ENCODE assay signal across 11 mouse cellular contexts in genomic region chr7:36717192-36717591, GRCm38 (mm10). TPM values are rescaled to one million over a fixed set of nuclear protein-coding genes. Genes with fewer than 3 reads are reported as not detected.
A peak's percentile ranks its signal among the peaks of the same experiment; 100 is the strongest.
DNase-seq lines count a peak whose midpoint lies in the region; ATAC-seq and TF ChIP-seq lines count a peak whose summit lies in the region.
"Had no signal": no experiment of that assay in that cellular context is flagged by ENCODE, and none has a peak within 500 bp of the region (broad histone marks: within the 10 kb centered on the region; RNA-seq: fewer than 3 reads in every experiment).

No protein-coding gene starts in this region.

- ATAC-seq in forebrain, embryonic 12.5 days (ENCODE audit: low FRiP score): peak; percentile 69; the same call in 1 of the 2 replicates
- no peak for ATAC-seq in midbrain, embryonic 14.5 days (ENCODE audit: low FRiP score, low TSS enrichment)
- no peak for ATAC-seq in inflammation-experienced regulatory T-cells, adult 6 months

- TF ChIP-seq CTCF in brain, embryonic 14.5 days (IDR thresholded peaks at IDR 0.05; ENCODE audit: borderline replicate concordance, extremely low read depth, insufficient read depth, insufficient read length): peak; percentile 62

- H3K9me3 ChIP-seq in forebrain, embryonic 12.5 days: no peaks in the 10 kb centered on the region
- H3K9me3 ChIP-seq in midbrain, embryonic 14.5 days (ENCODE audit: control insufficient read depth, low read length): no peaks in the 10 kb centered on the region
- H3K9me3 ChIP-seq: limb, embryonic 12.5 days had no signal

- H3K4me1 ChIP-seq in forebrain, embryonic 12.5 days: peaks cover 21% of the 10 kb centered on the region
- no peaks in the 10 kb centered on the region for H3K4me1 ChIP-seq in midbrain, embryonic 14.5 days (ENCODE audit: control insufficient read depth, insufficient read depth, low read length)

- DNase-seq in layer of hippocampus, postnatal 10 days (ENCODE audit: low spot score in 2 of 2): peak; percentile 33 to 50
- no peak for DNase-seq in layer of hippocampus, adult 11-12 months (ENCODE audit: low spot score)
- peak; percentile 78 for DNase-seq in brain, embryonic 14.5 days (ENCODE audit: low read depth)
- peak; percentile 72 for DNase-seq in midbrain, embryonic 14.5 days
- no peak for DNase-seq in kidney, adult 9 months
- no peak for DNase-seq in left cerebral cortex, adult 9 months (ENCODE audit: low spot score in 2 of 2)

- H3K27ac ChIP-seq in forebrain, embryonic 12.5 days: no peak overlapping the region
- no peak overlapping the region for H3K27ac ChIP-seq in midbrain, embryonic 14.5 days (replicated peaks; ENCODE audit: low read depth, low read length)
- H3K27ac ChIP-seq: limb, embryonic 12.5 days had no signal

- H3K27me3 ChIP-seq in forebrain, embryonic 12.5 days: no peaks in the 10 kb centered on the region
- no peaks in the 10 kb centered on the region for H3K27me3 ChIP-seq in midbrain, embryonic 14.5 days (ENCODE audit: control insufficient read depth, insufficient read depth, low read length)
- H3K27me3 ChIP-seq: limb, embryonic 12.5 days had no signal

- H3K4me2 ChIP-seq in forebrain, embryonic 12.5 days: no peak overlapping the region
- H3K4me2 ChIP-seq in midbrain, embryonic 14.5 days (ENCODE audit: low read length): no peak overlapping the region
- H3K4me2 ChIP-seq: limb, embryonic 12.5 days had no signal

- H3K4me3 ChIP-seq in forebrain, embryonic 12.5 days (replicated peaks): no peak overlapping the region
- H3K4me3 ChIP-seq in midbrain, embryonic 14.5 days (replicated peaks; ENCODE audit: low read depth, low read length): no peak overlapping the region
- H3K4me3 ChIP-seq: erythroblast, embryonic 14.5 days; limb, embryonic 12.5 days had no signal

- no peak overlapping the region for H3K9ac ChIP-seq in forebrain, embryonic 12.5 days
- H3K9ac ChIP-seq in midbrain, embryonic 14.5 days (replicated peaks; ENCODE audit: low read length): no peak overlapping the region
- H3K9ac ChIP-seq: limb, embryonic 12.5 days had no signal

- 21% methylated on average over 6 of the region's 6 CpGs for WGBS in forebrain, embryonic 12.5 days
- WGBS in midbrain, embryonic 14.5 days: 29% methylated on average over 6 of the region's 6 CpGs

- no peaks in the 10 kb centered on the region for H3K36me3 ChIP-seq in forebrain, embryonic 12.5 days (replicated peaks)
- H3K36me3 ChIP-seq in midbrain, embryonic 14.5 days (ENCODE audit: control insufficient read depth, insufficient read depth, low read length): no peaks in the 10 kb centered on the region
- H3K36me3 ChIP-seq: G1E; limb, embryonic 12.5 days had no signal

- no peak for TF ChIP-seq POLR2A in brain, embryonic 14.5 days (IDR thresholded peaks at IDR 0.05; ENCODE audit: borderline replicate concordance, extremely low read depth, insufficient read depth, insufficient read length, poor library complexity, severe bottlenecking)

RNA-seq across cellular contexts. Expression of gene Tshz3, which starts 19.3 kb away (rescaled TPM):
- 10 to 100 TPM; 20.0 to 25.9 TPM for total RNA-seq in layer of hippocampus, postnatal 10 days (2021)
- polyA plus RNA-seq in brain, embryonic 14.5 days (2012; rRNA removed): 22.7 and 34.9 TPM in 2 replicates
- polyA plus RNA-seq in forebrain, embryonic 12.5 days (2016; fragmentation: Nextera tagmentation; extraction: Ambion mirVana): 9.9 and 12.6 TPM in 2 replicates
- polyA plus RNA-seq in midbrain, embryonic 14.5 days (2014; fragmentation: Nextera tagmentation; extraction: Ambion mirVana): 13.6 TPM in 2 replicates
- polyA plus RNA-seq in inflammation-experienced regulatory T-cells, adult 6 months (2017; shearing (Covaris generic)): under 1 TPM in 1 of 3 experiments, not detected in 2; 0.14 TPM
- total RNA-seq: G1E had no signal
- polyA plus RNA-seq: erythroblast, embryonic 14.5 days; G1E had no signal

Comparison
In these comparisons a context has a peak if more than half of its experiments do, and no peak if none do; other contexts are left out.
1. DNase-seq: peak in layer of hippocampus, postnatal 10 days (2 of 2), brain, embryonic 14.5 days (single experiment) and midbrain, embryonic 14.5 days (single experiment); none in layer of hippocampus, adult 11-12 months (single experiment), kidney, adult 9 months (single experiment) and left cerebral cortex, adult 9 months (0 of 2).